Mouse (Mus musculus): Measurements from ENCODE around the gene Skil. TPM values are rescaled to one million over a fixed set of nuclear protein-coding genes. Genes with fewer than 3 reads are reported as not detected.
"Not testable (repeated sequence)": the region's sequence is repeated elsewhere in the genome, so short reads cannot be mapped to it uniquely, and the experiment has no call there.

Gene Skil
- total RNA-seq, 2 experiments from 2014 or later = 51.4 to 52.7 TPM

DNA sequence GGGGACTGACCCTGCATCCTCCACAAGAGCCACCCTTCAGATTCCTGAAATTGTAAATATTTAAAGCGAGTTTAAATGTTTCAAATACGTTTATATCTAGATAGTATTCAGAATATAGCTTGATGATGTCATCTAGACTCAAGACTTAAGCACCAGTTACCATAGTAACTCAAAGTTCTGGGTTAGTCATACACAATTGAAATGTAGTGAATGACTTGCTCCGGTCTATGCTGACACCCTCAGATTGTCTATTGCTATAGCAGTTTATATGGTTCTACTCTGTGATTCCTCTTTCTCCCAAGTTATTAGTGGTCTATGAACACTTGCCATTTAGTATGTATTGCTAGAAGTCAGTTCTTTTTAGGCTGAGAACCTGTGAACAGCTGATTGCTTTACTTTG lies 14.2 kb downstream of the Skil start:
- DNase-seq = no peak
- intact Hi-C loops (cut with DNase I) = no loop called here

DNA sequence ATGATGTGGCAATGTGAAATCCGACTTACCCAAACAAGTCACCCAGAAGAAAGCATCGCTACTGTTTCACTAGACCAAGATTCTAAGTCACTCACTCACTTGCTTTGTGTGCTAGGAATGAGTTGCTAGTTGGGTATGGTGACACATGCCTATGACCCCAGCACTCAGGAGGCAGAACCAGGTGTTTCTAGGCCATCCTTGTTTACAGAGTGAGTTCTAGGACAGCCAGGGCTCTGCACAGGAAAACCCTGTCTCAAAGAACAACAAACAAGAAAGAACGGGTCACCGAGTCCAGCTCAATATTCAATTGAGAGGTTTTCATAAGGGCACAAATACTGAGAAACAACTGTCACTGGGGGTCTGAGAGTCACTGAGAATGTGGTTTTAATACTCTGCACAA lies 28.2 kb downstream of the Skil start:
- no peak for DNase-seq
- intact Hi-C loops (cut with DNase I) = loop anchor here (5.0 kb wide), 1 partner anchor 76 kb away; no protein-coding TSS in a partner anchor

DNA sequence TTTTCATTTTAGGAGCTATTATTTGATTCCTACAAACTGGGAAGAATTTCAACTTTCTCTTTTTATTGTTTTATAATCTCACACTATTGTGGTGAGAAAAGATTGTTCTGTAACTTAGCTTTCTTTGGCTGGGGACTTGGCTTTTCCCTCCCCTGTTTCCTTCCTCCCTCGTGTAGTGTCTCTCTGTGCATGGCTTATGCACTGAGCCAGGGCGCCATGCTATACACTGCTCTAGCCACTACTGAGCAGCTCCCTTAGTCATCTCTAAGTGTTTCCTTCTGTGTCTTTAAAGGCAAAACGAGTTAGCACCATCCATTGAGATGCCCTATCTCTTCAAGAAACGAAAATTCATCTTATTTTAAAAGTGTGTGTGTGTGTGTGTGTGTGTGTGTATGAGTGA lies 31.4 kb downstream of the Skil start:
- intact Hi-C loops (cut with DNase I) = no loop called here
- DNase-seq = no peak

DNA sequence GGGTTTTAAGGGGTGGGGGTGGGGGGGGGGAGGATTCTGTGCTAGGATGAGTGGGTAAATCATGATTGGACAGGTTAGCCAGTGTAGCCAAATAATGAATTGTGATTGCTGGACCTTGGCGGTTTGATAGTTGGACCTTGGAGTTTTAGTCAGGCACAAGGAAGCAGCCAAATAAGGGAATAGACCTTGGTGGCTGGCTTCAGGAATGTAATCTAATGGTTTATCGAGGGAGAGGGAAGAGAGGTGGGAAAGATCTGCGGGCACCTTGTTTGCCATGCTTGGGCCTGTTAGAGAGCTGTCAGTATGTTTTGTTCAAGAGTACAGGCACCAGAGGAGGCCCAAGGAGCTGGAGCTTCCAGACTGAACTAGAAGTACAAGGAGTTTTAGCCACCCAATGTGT lies 32.0 kb downstream of the Skil start:
- intact Hi-C loops (cut with DNase I) = no loop called here
- no peak for DNase-seq

DNA sequence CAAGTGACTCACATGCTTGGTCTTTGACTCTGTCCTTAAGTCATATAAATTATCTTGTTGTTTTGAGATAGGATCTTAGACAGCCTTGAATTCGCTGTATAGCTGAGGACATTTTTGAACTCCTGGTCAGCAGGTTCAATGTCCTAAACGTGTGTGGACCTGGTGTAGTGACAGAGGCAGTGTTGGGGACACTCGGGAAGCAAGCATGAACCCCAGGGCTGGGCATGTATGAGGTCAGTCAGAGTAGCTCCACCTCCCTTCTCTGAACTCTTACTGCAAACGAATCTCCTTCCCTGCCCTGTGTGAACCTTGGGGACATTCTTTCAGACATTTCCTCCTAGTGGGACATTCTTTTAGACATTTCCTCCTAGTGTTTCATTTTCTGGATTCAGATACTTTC lies 34.9 kb downstream of the Skil start:
- intact Hi-C loops (cut with DNase I) = loop anchor here (10.0 kb wide), 1 partner anchor 535 kb away; the partner anchor contains the start of gene Actrt3
- no peak for DNase-seq

DNA sequence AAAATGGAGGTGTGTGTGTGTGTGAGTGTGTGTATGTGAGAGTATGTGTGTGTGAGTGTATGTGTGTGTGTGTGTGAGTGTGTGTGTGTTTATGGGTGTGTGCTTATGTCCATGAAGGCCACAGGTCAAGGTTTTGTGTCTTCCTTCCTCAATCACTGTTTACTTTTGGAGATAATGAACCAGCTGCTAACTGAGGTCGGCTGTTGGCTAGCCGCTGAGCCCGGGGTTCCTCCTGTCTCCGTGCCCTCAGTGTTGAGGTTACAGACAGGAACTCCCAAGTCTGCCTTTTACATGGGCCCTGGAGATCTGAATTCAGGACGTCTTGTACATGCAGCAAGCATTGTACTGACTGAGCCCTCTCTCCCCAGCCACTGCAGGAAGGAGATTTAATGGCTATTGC lies 38.8 kb downstream of the Skil start:
- DNase-seq = no peak
- intact Hi-C loops (cut with DNase I) = loop anchor here (10.0 kb wide), 1 partner anchor 539 kb away; the partner anchor contains the start of gene Actrt3

DNA sequence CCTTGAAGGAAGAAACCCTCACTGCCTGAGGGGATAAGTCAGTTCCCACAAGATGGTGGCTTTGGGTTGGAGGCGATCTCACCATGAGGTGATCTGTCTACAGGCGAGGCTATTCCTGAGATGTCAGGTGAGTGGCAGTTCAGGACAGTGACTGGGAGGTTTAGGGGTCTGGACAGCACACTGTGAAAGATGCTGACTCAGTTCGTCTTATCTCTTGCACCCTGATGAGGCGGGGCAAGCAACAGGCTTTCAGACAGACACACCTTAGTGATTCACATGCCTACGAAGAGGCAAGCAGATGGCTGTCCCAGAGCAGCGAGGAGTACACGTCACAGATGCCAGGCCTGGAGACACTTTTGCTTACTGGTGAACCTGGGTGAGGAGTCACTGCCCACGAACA lies 39.4 kb downstream of the Skil start:
- no peak for DNase-seq
- intact Hi-C loops (cut with DNase I) = loop anchor here (10.0 kb wide), 1 partner anchor 539 kb away; the partner anchor contains the start of gene Actrt3

DNA sequence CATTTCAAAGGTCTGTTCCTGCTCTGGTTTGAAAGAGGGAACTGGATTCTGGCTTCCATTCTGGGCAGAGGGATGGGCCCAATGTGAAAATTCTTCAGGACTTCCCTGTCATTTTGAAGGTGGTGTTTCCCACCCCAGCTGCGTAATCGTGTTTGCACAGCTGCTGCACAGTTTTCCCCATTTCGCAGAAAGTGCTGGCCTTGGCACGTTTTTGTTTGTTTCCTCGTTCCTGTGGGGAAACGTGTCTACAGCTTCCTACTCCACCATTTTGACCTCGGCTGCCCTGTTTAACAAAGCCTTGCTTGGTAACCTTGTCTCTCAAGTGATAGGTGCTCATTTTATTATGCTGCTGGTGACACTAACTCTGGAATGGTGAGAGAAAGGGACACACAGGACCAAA lies 39.8 kb downstream of the Skil start:
- intact Hi-C loops (cut with DNase I) = loop anchor here (5.0 to 10.0 kb wide), 2 partner anchors 77 to 540 kb away; partner anchors contain the start of gene Actrt3
- no peak for DNase-seq

DNA sequence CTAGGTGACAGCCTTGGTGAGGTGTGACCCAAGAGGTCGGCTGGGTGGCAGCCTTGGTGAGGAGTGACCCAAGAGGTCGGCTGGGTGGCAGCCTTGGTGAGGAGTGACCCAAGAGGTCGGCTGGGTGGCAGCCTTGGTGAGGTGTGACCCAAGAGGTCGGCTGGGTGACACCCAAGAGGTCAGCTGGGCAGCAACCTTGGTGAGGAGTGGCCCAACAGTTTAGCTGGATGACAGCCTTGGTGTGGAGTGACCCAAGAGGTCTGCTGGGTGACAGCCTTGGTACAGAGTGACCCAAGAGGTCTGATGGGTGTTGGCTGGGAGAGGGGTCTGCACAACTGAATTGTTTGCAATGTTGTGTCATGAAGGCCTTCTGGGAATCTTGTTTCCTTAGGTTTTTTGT lies 41.7 kb downstream of the Skil start:
- DNase-seq = not testable (repeated sequence)
- intact Hi-C loops (cut with DNase I) = loop anchor here (5.0 to 10.0 kb wide), 2 partner anchors 79 to 542 kb away; partner anchors contain the start of gene Actrt3

DNA sequence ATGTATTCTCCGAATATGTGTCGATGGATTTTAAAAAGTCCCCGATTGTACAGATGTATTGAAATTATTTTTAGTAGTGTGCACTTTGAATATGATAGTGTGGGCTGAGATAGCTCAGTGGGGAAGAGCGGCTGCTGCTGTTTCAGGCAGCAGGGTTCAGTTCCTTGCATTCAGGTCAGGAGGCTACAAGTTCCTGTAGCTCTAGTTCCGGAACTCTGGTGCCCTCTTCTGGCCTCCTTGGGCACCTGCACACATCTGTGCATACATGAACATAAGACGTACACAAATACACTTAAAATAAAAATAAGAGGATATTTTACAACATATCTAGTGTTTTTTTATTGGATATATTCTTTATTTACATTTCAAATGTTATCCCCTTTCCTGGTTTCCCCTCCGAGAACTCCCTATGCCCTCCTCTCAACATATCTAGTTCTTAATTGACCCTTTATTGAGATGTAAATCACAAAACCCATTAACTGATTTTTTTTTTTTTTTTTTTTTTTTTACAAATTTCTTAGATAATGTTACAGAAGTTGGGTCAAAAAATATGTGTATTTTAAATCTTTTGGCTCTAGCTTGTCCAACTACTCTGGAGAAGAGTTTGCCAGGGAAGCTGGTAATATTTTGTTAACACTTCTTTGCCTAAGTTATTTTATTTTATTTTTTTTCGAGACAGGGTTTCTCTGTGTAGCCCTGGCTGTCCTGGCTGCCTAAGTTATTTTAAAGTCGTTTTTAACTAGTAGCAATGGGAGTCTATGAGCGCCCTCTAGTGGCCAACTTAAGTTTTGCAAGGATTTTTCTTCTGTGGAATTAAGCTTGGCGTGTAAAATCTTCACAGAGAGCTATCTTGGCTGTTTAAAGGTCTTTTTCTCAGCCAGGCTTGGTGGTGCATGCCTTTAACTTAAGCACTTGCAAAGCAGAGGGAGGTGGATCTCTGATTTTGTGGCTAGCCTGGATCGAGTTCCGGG lies 43.9 kb downstream of the Skil start:
- peak; percentile 63 for DNase-seq
- intact Hi-C loops (cut with DNase I) = loop anchor here (5.0 to 10.0 kb wide), 2 partner anchors 81 to 544 kb away; partner anchors contain the start of gene Actrt3

DNA sequence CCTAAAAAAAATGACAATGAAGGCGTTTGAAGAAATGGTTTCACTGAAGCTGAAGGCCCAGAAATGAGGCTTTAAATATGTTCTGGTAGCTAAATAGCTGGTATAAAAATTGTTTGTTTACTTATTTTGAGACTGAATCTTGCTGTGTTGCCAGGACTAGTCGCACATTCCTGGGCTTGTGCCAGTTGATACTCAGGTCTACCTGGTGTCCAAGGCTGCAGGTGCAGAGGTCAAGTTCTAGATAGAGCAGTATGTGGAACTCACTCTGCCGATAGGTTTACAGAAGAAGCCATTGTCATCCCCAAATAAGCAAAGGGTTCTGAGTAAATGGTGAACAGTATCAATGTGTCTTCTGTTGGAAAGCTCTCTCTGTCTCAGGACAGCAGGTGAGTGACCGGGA lies 46.8 kb downstream of the Skil start:
- intact Hi-C loops (cut with DNase I) = no loop called here
- DNase-seq = no peak

DNA sequence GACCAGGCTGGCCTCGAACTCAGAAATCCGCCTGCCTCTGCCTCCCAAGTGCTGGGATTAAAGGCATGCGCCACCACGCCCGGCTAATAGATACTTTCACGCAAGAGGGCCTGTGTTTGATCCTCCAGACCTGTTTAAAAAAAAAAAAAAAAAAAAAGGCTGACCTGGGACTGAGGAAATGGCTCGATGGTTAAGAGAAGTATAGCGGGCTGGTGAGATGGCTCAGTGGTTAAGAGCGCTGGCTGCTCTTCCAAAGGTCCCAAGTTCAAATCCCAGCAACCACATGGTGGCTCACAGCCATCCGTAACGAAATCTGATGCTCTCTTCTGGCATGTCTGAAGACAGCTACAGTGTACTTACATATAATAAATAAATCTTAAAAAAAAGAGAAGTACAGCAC lies 50.4 kb downstream of the Skil start:
- intact Hi-C loops (cut with DNase I) = loop anchor here (5.0 kb wide), 1 partner anchor 622 kb away; no protein-coding TSS in a partner anchor
- not testable (repeated sequence) for DNase-seq

DNA sequence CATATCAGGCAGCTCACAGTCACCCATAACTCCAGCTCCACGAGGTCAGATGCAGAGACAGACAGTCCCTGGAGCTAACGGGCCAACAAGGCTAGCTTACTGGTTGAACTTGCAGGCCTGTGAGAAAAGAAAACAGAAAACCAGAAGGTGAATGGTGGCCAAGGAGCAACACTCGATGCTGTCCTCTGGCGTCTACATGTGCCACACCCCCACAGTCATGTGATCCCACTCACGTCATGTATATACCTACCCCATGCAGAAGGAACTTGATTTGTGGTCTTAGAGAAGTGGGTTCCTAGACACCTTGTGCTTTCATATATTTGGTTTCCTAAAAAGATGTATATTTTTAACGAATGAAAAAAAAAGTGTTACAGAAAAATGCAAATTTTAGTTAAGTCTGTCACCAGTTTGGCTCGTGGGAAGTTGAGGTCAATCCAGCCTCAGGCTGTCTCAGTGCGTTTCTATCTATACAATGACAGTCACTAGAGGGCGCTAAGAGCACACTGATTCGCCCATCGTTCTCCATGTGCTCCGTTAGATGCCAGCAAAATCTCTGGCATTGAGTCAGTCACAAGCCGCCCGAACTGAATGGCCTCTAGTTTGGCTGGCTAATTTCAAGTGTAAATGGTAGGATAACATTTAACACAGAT lies 50.9 kb downstream of the Skil start:
- DNase-seq = peak; percentile 80
- intact Hi-C loops (cut with DNase I) = loop anchor here (2.0 to 5.0 kb wide), 2 partner anchors 457 to 622 kb away; no protein-coding TSS in a partner anchor

DNA sequence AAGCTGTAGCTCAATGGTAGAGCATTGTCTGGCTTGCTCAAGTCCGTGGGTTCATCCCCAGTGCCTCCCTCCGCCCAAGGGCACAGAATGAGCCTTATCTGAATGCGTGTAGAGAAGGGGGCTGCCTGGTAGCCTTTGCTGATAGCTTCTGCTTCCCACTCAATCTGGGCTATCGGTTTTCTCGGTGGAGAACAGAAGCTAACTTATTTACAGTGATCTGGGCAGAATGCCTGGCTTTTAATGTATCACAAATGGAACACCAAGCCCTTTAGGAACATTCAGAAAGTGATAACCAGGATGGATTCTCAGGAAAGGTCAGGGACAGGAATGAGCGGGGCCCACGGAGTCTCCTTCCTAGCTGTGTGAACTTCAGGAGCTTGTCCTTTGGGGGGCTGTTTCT lies 53.7 kb downstream of the Skil start:
- intact Hi-C loops (cut with DNase I) = loop anchor here (5.0 kb wide), 1 partner anchor 619 kb away; no protein-coding TSS in a partner anchor
- DNase-seq = no peak

DNA sequence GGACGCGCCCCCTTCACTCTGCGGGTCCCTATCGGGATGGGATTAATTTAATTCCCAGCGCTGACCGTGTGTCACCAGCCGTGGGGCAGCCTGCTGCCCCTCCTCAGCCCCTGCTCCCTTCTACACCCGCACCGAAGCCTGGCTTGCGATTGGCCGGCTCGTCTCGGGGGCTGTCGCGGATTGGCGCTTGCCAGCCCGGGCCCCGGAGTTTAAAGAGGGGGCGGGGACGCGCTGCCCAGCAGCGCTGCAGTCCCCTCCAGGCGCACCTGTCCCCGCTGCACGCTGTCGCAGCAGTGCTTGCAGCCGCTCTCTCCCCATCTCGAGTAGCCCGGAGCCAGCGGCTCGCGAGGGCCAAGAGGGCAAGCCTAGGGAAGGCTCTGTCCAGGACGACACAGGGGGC lies 54.8 kb downstream of the Skil start, which contains the start of gene Cldn11:
Gene Cldn11, plus strand, starts transcription at position 215 of the 400 bp plus-strand sequence.
- peak; percentile 68 for DNase-seq
- intact Hi-C loops (cut with DNase I) = loop anchor here (5.0 kb wide), 1 partner anchor 618 kb away; no protein-coding TSS in a partner anchor

DNA sequence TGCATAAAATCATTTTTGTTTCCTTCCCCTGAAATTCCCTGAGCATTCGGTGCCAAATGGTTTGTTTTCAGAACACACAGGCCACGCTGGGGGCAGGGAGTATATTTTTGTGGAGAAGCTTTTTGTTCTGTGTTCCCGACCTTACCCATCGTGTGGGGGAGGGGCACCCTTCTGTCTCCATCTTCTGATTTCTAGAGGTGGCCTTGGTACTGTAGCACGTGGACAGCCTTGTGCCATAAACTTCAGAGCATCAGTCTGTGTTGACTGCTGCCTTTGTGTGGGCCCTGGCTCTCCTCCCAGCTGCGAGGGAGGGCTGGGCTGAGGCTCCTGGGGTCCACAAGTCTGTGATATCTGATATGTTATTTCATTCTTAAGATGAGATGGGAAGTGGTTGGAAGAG lies 57.2 kb downstream of the Skil start:
- peak; percentile 28 for DNase-seq
- intact Hi-C loops (cut with DNase I) = no loop called here

DNA sequence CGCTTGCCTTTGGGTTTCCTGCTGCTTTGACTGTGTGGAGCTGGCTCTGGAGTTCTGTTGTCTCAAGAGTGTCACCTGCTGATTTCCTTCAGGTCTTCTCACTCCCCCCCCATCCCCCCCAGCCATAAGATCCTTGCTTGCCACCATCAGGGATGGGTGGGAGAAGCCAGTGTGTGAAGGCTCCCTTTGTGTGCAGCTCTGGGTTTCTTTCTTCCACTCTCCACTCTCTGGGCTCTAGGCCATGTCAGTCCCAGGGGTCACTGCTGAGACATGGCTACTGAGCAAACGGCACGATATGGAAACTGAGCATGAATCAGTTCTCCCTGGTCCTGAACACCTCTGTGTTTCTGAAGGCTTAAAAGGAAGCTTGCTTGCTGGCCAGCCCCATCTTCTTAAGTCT lies 61.3 kb downstream of the Skil start:
- DNase-seq = no peak
- intact Hi-C loops (cut with DNase I) = no loop called here

DNA sequence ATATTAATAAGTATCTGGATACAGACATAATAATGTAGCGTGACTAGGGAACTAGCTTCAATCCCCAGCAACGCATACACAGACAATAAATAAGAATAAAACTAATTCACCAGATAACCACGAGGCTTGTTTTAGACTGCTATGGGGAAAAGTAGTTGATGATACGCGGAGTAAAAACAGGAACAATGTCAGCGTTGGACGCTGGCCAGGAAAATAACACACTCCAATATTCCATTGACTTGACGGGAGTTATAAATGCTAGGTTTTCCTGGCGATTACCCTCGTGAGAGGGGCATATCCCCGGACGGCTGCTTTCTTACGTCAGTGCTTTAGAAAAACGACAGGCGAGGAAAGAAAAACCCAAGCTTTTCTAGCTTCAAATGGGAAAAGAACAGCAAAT lies 62.9 kb downstream of the Skil start:
- DNase-seq = no peak
- intact Hi-C loops (cut with DNase I) = no loop called here

DNA sequence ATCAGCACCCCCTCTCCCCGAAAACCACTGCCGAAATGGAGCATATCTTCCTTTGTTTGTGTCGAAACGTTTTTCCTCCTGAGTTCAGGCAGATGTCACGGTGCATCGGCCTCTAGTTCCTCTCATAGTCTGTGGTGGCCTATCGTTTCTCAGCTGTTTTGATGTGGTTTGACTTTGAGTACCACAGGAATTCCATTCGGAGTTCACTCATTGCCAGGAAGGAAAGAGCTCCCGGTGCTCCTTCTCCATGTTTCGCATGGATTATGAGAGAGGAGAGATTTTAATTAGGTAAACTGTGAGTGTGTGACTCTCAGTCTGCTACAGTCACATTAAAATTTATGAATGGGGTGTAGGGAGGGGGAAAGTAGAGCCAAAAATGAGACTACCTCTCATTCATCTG lies 65.2 kb downstream of the Skil start:
- no peak for DNase-seq
- intact Hi-C loops (cut with DNase I) = loop anchor here (10.0 kb wide), 1 partner anchor 165 kb away; no protein-coding TSS in a partner anchor

DNA sequence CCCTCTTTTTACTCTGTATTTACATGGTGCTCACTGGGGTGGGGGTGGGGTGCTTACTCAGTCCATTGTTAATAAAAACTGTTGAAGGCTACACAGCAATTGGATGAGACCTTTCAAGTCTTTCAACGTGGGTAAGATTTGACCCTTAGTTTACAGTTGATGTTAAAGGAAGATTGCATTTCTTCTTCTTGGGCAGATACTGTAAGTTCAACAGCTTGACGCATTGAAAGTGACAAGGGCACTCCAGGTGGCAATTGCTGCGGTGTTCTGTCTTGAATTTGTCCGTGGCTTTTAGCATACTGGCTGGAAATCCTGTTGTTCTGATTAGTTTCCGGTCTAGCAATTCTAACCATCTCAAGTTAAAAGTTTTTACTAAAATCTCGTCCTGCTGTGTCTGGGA lies 66.5 kb downstream of the Skil start:
- intact Hi-C loops (cut with DNase I) = loop anchor here (10.0 kb wide), 1 partner anchor 163 kb away; no protein-coding TSS in a partner anchor
- no peak for DNase-seq

DNA sequence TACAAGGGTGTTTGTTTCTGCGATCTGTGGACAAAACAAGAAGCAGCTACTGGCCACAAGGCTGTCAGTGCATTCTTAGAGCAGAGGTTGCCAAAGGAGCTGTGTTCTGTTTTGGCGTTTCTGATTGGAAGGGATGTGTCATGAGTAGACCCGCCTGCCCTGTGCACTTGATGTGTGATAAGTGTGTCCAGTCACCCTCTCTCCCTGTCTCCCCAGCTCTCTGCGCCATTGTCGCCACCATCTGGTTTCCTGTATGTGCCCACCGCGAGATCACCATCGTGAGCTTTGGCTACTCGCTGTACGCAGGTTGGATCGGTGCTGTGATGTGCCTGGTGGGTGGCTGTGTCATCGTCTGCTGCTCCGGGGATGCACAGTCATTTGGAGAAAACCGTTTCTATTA lies 68.0 kb downstream of the Skil start:
- intact Hi-C loops (cut with DNase I) = loop anchor here (10.0 kb wide), 1 partner anchor 162 kb away; no protein-coding TSS in a partner anchor
- no peak for DNase-seq

All from left cerebral cortex, postnatal 4 days (tissue).